Mouse (Mus musculus) E14TG2a.4 (cell line): ENCODE results near the gene Dph2.

Source experiments
- H3K27me3 ChIP-seq: 2 replicates; pipeline ENCODE4 v1.6.1; 2014; ENCODE audit warnings: low read length, control low read depth; ENCODE audit not compliant: insufficient read depth
- H3K36me3 ChIP-seq: 2 replicates; pipeline ENCODE4 v1.6.1; 2014; ENCODE audit warnings: low read length, control low read depth; ENCODE audit not compliant: insufficient read depth
- H3K4me1 ChIP-seq: replicated peaks from 2 replicates; pipeline ENCODE4 v1.6.1; 2014; ENCODE audit warnings: low read depth, low read length, control low read depth
- H3K4me3 ChIP-seq: replicated peaks from 2 replicates; pipeline ENCODE4 v1.5.1; 2014; ENCODE audit warnings: mild to moderate bottlenecking, low read length
- H3K9me3 ChIP-seq: 2 replicates; pipeline ENCODE4 v1.6.1; 2014; ENCODE audit warnings: low read length, control low read depth
- CTCF ChIP-seq: conservative IDR thresholded peaks from 2 replicates; pipeline ENCODE4 v1.5.1; 2014; ENCODE audit warnings: low read length
- NANOG ChIP-seq: IDR thresholded peaks from 2 replicates; pipeline ENCODE4 v1.6.1; 2014; ENCODE audit warnings: borderline replicate concordance, low read length, mixed read lengths
- POU5F1 ChIP-seq: IDR thresholded peaks from 2 replicates; pipeline ENCODE4 v1.6.1; 2014; ENCODE audit warnings: low read length, borderline replicate concordance

Gene Dph2

GRCm38 (mm10) chr4:117891738-117892161 is at the start of gene Dph2:
Dph2 (minus strand) TSS chr4:117892032.
- Histone ChIP-seq H3K36me3 (peaks cover 63% of the 10 kb centered on the region), H3K4me1 (peaks cover 44% of the 10 kb centered on the region), H3K27me3 (no peaks in the 10 kb centered on the region), H3K9me3 (no peaks in the 10 kb centered on the region), H3K4me3 (peak within 1 kb of the TSS; percentile 98)
- no peak for TF ChIP-seq POU5F1
- TF ChIP-seq NANOG, result no peak
- TF ChIP-seq CTCF, result no peak

GRCm38 (mm10) chr4:117936964-117937363 is 45.1 kb upstream of the Dph2 start:
- Histone ChIP-seq H3K4me1 (peaks cover 29% of the 10 kb centered on the region), H3K9me3 (no peaks in the 10 kb centered on the region), H3K36me3 (peaks cover 76% of the 10 kb centered on the region), H3K4me3 (no peak overlapping the region), H3K27me3 (no peaks in the 10 kb centered on the region)
- TF ChIP-seq POU5F1 (no peak), NANOG (no peak), CTCF (no peak)

DNA sequence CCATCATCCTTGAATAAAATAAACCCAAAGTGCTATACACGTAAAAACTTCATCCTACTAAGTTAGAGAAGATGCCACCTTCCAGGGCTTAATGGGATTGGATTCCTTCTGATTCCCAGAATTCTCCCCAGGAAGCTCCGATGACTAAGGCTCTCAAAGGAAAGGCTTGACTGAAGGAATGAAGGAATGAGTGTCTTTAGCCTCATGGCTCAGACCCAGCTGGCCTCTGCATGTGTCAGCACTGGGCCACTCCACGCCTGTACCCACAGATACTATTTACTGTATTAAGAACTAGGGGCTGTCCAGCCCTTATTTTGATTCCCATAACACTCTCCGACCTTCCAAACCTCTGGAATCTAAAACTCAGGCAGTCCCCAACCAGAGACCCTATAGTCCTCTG is 42.2 kb upstream of the Dph2 start:
- H3K4me1 ChIP-seq, result peaks cover 22% of the 10 kb centered on the region
- TF ChIP-seq CTCF (no peak), NANOG (no peak), POU5F1 (no peak)
- peaks cover 52% of the 10 kb centered on the region for H3K36me3 ChIP-seq
- peaks cover 12% of the 10 kb centered on the region for H3K27me3 ChIP-seq
- no peak overlapping the region for H3K4me3 ChIP-seq
- no peaks in the 10 kb centered on the region for H3K9me3 ChIP-seq

DNA sequence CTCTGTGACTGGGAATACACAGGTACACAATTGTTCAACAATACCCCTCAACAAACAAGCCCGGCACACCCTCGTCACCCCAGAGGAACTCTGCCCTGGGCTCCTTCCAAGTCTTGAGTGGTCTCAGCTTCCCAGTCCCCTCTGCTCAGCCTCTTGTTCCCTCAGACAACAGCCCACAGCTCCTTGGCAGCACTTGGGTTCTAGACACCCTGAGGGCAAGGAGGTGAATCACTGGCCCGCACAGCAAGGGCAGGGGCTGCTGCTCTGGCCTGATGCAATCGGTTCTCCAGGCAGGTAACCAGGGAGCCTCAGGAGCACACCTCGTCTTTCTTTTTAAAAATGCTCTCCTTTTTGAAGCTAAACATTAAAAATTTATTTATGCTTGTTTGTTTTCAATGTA is 41.4 kb upstream of the Dph2 start:
- Histone ChIP-seq H3K36me3 (peaks cover 46% of the 10 kb centered on the region), H3K9me3 (peaks cover under 1% of the 10 kb centered on the region), H3K4me3 (no peak overlapping the region), H3K27me3 (peaks cover 20% of the 10 kb centered on the region), H3K4me1 (peaks cover 27% of the 10 kb centered on the region)
- TF ChIP-seq CTCF, result no peak
- TF ChIP-seq NANOG, result no peak
- no peak for TF ChIP-seq POU5F1

DNA sequence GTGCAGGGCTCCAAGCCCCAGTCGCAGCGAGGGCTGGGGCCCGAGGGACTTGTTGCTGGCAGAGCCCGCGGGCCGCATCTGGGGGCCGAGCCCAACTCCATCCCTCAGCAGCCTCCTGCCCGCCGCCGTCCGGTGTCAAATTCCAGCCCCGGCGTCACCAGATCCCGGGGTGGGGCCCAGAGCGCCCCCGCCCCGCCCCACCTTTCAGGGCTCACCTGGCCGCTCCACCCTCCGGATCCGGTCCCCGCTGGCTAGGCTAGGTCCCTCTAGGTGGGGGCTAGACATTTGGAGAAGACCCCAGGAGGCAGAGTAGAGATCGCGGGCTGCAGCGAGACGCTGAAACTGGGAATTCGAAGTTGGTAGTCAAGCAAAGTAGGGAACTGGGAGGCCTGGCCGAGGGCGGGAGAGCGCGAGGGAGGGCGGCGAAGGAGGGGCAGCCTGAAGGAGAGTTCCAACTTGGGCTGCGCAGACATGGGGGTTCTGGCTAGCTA is 37.6 kb upstream of the Dph2 start, which contains the start of gene Artn:
Artn (minus strand) TSS at position 373 of the 491 bp plus-strand sequence.
- Histone ChIP-seq H3K27me3 (peaks cover 57% of the 10 kb centered on the region), H3K4me1 (peaks cover 34% of the 10 kb centered on the region), H3K4me3 (peak within 1 kb of the TSS; percentile 77), H3K36me3 (peaks cover 26% of the 10 kb centered on the region), H3K9me3 (peaks cover 14% of the 10 kb centered on the region)
- TF ChIP-seq POU5F1 (no peak), CTCF (no peak), NANOG (no peak)

GRCm38 (mm10) chr4:117928699-117929241 is 36.9 kb upstream of the Dph2 start:
- peak overlapping the region; percentile 77 for H3K4me3 ChIP-seq
- TF ChIP-seq POU5F1, result no peak
- no peak; the same call in 1 of the 2 replicates for TF ChIP-seq CTCF
- no peak for TF ChIP-seq NANOG
- peaks cover 25% of the 10 kb centered on the region for H3K36me3 ChIP-seq
- peaks cover 64% of the 10 kb centered on the region for H3K27me3 ChIP-seq
- peaks cover 39% of the 10 kb centered on the region for H3K4me1 ChIP-seq
- H3K9me3 ChIP-seq, result peaks cover 14% of the 10 kb centered on the region

DNA sequence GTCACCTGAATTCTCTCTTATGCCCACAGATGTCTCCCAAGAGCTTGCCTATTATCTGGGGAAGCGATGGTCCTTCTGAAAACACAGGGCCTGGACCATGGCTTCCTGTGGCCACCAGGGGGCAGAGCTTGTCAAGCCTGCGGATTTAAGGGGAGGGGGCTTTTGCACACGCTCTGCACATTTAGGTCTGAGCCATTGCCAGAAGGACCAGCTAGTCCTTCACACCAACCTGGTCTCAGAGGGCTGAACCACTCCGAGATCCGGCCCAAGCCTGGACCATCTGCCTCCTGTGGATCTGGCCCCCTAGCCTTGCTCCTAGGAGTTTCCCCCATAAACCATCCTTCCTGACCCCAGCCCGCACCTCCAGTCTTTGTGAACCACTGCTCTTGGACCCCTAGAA is 36.4 kb upstream of the Dph2 start:
- Histone ChIP-seq H3K36me3 (peaks cover 23% of the 10 kb centered on the region), H3K4me1 (peaks cover 38% of the 10 kb centered on the region), H3K27me3 (peaks cover 69% of the 10 kb centered on the region), H3K9me3 (peaks cover 14% of the 10 kb centered on the region), H3K4me3 (no peak overlapping the region)
- TF ChIP-seq POU5F1, result no peak
- no peak for TF ChIP-seq NANOG
- TF ChIP-seq CTCF, result peak; percentile 92

- Histone ChIP-seq H3K36me3 (peaks cover 9% of the 10 kb centered on the region; the same call in 1 of the 2 replicates), H3K27me3 (peaks cover 83% of the 10 kb centered on the region), H3K4me1 (peaks cover 33% of the 10 kb centered on the region), H3K4me3 (peak overlapping the region; percentile 80), H3K9me3 (peaks cover 14% of the 10 kb centered on the region)
- TF ChIP-seq NANOG (no peak), CTCF (no peak)
These were observed 35.0 kb upstream of the Dph2 start for GRCm38 (mm10) chr4:117926545-117927482.
